Mouse (Mus musculus) adrenal gland, postnatal 14 days (tissue): ENCODE results near the gene Gm3448. TPM values are rescaled to one million over a fixed set of nuclear protein-coding genes. Genes with fewer than 3 reads are reported as not detected.

Experiments used
- DNase-seq: peaks from one replicate; pipeline ENCODE4 v3.0.0; 2021; ENCODE audit warnings: mixed read lengths
- total RNA-seq: library from RNA; stranded (reverse); gene quantifications from 2 replicates; pipeline ENCODE4 v1.2.3, GENCODE M21; 2021

Gene Gm3448
- total RNA-seq, 1 experiment from 2014 or later = 4.4 TPM

- DNase-seq = peak; percentile 26
These were observed 81.4 kb downstream of the Gm3448 start for GRCm38 (mm10) chr17:14959979-14960378.

GRCm38 (mm10) chr17:14958686-14959327 is 82.5 kb downstream of the Gm3448 start:
- no peak for DNase-seq

DNA sequence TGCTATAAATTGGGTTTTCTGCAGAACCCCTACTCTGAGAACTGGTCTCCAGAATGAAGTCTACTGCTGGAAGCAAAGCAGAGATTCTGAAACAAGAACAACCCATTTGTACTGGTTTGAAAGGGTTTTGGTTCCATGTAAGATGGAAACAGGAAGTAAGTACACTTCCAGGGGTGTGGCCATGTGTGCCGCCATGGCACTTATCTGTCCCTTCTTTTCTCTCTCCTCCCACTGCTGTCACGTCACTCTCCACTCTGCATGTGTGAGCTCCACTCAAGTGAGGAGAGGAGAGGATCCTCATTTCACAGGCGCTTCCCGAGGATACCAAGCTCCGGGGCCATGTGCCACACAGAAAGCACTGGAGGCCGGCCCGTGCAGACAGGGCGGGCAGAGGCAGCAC is 87.9 kb downstream of the Gm3448 start:
- no peak for DNase-seq

DNA sequence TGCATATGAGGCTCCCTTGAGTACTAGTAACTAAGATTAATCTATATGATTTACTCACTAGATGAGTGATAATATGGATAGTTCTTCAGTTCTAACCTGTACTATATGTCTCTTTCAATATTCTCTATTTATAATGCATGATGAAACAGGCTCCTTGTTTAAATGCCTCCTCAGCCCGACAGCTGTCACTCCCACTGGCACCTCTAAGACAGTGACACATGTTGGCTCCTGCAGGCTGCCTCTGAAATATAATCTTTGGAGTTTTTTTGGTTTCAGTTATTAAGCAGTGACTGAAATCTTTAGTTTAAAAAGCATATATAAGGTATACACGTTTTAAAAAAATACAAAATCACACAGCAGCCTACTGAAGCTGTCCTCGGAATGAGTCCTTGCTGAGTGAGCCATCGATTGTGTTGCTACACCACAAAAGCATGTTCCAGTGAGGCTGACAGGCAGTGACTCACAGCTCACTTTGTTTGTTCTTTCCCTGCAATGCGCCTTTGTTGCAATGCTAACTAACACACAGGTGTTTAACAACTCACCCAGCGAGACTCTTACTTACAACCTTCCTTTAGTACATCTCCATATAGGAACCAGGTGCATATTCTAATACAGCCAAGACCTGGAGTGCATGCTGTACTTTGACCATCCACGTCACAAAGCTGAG is 92.0 kb downstream of the Gm3448 start:
- DNase-seq = peak; percentile 25

Other genes with a start within 250 kb of the Gm3448 start
- gene Wdr27, start 98.4 kb downstream of the Gm3448 start, total RNA-seq = 5.2 and 7.8 TPM in 2 replicates
- gene 1600012H06Rik, start 98.4 kb downstream of the Gm3448 start, total RNA-seq = 29.7 and 30.5 TPM in 2 replicates
- gene Phf10, start 80.3 kb downstream of the Gm3448 start, total RNA-seq = 57.9 and 63.1 TPM in 2 replicates
- 4.8 and 8.6 TPM in 2 replicates for gene 9030025P20Rik, start 63.1 kb downstream of the Gm3448 start, total RNA-seq
- 0.67 TPM in 1 of 2 replicates, not detected in the other for gene Gm3417, start 62.7 kb downstream of the Gm3448 start, total RNA-seq
- 2.7 and 6.0 TPM in 2 replicates for gene Gm3435, start 31.4 kb downstream of the Gm3448 start, total RNA-seq
- gene Ermard, start 329 bp downstream of the Gm3448 start, total RNA-seq = 50.0 and 59.9 TPM in 2 replicates
- 1.9 and 2.3 TPM in 2 replicates for gene Tcte3, start within 50 bp of the Gm3448 start, total RNA-seq